Mouse (Mus musculus): Measurements from ENCODE around the gene Prune1.

The Prune1 gene

DNA sequence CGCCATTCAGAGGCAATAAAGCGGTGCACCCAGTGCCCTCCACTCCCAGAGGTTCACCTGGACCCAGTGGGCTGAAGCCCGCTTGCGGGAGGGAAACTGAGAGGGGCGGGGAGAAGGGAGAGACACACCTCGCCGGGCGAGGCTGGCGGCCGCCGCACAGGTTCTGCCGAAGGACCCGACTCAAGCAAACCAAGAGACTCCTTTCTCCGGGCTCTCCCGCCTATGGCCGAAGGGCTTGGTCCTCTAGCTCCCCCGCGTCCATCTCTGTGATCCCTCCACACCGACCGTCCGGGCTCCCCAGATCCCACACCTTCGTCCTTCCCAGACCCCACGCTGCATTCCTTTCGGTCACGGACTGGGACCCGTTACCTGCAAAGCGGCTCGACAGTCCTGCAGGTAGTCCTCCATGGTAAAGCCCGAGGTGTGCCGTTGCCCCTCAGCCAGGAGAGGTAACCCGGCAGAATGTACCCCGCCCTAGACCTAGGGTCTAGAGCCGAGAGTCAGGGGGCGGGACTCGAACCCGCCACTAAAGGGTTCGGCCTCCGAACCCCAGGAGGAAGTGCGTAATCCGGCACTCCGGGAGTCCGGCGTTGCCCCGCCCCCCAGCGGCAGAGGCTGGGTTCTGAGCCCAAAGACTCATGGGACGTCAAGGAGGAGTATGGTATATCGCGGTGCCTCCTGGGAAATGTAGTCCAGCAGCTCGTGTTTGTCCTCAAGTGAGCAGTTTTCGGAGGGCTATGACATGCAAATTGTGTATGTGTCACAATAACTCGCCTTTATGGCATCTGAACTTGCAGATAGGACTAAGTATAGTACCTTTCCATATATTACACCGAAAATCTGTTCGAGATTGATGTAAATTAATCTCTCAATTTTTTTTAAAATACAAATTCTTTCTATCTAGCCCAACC, at the start of gene Prune1, which contains the start of gene Mindy1:
Prune1 (minus strand) TSS at position 861 of the 911 bp plus-strand sequence.
Mindy1 (plus strand) TSS at position 130 of the 911 bp plus-strand sequence.
- DNase-seq (ENCODE audit: low read depth): peak; percentile 99

DNA sequence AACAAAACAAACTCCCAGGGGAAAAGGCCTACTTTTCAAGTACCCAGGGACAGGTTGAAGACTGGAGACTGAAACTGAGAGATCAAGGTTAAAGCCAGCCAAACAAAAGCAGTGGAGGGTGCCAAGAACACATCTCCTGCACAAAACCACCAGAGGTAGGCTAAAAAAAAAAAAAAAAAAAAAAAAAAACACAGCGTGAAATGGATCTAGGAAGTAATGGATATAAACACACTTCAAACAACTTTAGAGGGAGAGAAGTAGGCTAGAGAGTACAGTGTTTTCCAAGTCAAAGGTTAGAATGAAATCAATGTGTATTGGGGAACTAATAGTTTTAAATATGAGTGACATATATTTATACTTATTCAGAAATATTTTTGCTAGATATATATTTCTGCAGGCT, 49.7 kb upstream of the Prune1 start:
- DNase-seq (ENCODE audit: low read depth): no peak

DNA sequence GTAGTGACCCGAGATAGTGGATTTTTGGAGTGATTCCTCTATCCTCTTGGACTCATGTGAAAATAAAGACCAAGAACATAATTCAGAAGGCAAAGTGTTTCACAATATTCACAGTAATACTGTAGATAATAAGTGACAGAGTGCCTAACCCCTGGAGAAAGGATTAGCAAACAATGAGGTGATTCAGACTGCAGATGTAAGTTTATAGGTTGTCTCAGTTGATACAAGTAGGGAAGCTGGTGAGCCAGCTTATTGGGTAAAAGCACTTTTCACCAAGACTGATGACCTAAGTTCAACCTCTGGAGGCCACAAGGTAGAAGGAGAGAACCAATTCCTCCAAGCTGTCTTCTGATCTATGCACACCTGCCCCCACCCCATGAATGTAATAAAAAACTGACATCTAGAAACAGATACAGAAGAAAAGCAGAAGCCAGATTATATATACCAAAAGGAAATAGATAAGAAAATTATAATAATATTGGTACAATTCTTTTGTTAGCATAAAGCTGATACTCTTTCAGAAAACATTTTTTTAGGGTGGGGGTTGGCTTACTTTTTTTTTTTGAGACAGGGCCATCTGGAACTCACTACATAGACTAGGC, 47.0 kb upstream of the Prune1 start:
- DNase-seq (ENCODE audit: low read depth): no peak

DNA sequence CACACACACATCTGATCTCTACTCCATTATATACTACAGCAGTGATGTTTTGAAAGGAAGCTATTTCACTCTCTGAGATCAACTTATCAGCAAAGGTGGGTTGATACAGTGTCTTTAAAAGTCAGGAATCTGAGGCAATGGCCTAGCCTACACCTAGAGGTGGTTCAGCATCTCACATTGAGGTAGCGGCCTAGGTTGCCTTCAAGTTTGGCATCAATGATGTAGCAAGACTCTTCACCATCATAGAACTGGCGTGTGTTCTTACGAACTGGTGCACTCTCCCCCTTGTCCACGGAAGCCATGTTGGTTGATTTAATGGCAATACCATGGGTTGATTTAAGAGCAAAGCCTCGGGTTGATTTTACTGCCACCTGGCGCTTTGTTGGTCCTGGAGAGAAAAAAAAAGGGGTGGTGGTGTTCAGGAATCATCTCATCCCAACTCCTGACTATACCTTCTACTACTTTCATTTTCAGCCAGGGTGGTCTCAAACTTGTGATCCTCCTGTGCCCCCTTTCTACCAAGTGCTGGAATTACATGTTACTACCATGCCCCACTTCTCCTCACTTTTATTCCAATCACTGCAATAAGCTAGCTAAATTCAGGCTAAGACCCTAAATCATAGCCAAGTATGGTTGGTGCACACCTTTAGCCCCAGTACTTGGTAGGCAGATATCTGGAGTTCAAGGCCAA, 42.7 kb upstream of the Prune1 start:
- peak; percentile 39 for DNase-seq (ENCODE audit: low read depth)

DNA sequence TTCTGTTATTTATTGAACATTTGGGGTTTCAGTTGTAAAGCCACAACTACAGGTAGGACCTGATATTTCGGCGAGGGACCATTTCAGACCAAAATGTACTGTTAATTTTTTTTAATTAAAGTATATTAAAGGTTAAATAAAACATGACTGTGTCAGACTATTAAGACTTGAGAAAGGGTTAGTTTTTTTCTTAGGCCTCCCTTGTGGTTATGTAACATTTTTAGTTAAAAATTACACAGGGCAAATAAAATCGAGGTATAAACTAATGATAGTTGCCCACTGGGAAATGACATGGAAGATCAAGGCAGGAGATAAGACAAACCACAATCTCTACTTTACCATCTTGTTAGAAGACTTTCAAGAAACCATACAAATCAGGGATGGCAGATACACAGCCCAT, 41.6 kb upstream of the Prune1 start:
- no peak for DNase-seq (ENCODE audit: low read depth)

DNA sequence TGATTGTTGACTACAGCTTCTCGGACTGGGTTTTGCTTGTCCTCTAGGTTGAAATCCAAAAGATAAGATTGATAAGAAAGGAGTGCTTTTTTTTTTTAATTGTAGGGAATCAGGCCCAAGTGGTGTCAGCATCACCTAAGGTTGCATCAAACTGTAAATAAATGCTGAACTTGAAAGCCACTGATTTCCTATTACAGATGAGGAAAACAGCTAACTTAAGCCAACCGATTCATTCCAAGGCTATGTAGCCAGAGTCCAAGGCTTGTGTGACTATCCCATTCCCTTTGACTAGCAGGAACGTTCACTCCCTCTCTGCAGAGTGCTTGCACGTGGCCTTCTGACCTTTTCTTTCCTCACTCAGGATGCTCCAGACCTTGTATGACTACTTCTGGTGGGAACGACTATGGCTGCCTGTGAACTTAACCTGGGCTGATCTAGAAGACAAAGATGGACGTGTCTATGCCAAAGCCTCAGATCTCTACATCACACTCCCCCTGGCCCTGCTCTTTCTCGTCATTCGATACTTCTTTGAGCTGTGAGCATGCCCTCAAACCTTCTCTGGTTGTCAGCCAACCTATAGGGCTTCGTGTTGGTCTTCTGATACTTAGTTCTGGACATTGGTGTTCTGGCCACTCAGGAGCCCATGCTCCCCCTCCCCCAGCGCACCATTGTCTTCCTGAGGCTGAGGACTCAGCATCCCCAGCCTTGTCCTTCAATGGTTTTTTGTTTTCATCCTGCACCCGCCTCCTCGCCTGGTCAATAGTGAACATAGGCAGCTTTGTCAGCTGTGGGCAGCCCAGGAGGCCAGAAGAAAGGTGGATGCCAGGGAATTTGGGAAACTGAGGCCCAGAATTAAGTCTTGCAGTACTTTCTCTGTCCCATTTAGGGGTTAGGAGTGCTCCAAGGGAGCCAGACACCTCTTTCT, 38.1 kb upstream of the Prune1 start:
- DNase-seq (ENCODE audit: low read depth): no peak

DNA sequence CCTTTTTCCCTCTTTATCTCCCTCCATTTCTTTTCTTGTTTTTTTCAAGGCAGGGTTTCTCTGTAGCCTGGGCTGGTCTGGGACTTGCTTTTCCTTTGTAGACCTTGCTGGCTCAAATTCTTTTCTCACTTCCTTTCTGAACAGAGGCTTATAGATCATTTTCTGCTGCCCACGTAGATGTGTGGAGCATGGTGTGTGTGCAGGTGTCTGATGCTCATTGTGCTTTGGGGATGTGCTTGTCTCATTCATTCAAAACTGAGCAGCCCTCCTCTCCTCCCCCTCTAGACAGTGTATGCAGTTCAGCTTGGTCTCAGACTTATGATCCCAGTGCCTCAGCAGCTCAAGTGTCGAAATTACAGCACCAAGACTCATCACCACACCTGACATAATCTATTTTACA, 37.2 kb upstream of the Prune1 start:
- no peak for DNase-seq (ENCODE audit: low read depth)

DNA sequence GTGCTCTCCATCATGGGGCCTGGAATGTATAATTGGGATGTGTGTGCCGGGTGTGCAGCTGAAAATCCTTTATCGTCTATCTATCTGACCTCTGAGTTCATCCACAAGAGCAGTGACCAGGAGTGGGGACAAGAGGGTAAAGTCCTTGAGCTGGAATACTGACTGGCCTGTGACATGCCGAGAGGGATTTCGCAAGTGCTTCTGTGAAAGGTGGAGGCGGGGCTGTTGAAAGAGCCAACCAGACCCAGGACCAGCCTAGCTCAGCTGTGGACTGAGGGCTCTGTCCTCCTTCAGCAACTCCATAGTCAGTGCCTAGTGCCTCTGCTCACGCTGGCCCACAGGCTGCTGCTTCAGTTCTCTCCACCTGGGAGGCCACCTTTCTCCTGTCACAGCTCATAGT, 36.7 kb upstream of the Prune1 start:
- DNase-seq (ENCODE audit: low read depth): peak; percentile 82

DNA sequence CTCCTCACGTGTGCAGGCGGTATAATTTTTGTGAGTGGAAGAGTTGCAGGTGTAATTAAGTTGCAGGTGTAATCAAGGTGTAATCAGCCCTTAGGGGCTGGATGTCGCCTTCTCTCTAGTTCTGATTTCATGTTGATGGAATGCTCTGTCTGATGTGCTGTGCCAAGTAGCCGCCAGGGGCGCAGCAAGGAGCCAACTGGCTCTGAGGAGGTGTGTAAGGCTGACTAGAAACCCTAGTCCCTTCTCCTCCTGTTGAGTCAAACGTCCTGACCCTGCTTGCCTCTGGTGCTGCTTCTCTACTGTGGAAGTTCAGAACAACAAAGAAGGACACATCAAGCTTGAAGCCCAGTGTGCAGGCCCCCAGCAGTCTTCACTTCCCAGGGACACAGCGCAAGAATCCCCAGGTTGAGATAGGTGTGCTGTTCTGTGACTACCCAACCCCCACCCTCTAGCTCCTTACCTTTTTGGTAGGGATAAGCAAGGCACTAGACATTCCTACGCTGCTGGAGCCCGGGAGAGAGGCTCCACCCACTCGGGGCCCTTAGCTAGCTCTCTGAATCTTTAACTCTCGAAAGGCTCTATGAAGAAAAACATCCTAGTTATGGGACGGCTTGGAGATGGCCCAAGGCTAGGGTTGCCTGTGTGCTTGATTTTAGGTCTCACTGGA, 35.7 kb upstream of the Prune1 start:
- DNase-seq (ENCODE audit: low read depth): peak; percentile 73

DNA sequence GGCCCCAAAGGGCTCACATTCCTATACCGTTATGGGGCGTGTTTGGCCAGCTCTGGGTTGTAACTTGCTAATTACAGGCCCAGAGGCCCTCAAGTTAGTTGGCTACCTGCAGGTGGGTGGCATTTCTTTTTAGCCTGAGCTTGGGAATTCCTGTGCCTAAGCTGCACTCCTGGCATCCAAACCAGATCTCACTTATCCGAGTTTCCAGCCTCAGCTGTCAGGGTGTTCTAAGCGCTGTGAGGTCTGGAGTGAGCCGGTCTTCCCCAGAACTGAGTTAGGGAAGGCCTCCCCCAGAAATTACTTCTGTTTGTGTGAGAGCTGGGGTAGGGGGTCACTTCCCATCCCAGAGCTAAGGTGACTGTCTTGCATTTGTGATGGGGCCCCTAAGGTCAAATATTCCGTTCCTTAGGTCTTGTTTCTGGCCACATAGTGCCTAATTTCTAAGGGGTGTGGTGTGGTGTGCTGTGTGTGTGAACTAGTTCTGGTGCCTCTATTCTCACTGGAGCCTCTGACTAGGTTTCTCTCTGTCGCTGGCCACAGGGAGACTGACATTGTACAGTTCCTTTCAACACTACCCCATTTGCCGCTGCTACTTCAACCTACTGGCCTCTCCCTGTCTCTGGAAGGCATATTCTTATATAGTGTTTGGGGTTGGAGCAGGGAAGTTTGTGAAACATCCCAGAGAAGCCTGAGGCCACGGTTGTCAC, 34.1 kb upstream of the Prune1 start:
- DNase-seq (ENCODE audit: low read depth): peak; percentile 55

DNA sequence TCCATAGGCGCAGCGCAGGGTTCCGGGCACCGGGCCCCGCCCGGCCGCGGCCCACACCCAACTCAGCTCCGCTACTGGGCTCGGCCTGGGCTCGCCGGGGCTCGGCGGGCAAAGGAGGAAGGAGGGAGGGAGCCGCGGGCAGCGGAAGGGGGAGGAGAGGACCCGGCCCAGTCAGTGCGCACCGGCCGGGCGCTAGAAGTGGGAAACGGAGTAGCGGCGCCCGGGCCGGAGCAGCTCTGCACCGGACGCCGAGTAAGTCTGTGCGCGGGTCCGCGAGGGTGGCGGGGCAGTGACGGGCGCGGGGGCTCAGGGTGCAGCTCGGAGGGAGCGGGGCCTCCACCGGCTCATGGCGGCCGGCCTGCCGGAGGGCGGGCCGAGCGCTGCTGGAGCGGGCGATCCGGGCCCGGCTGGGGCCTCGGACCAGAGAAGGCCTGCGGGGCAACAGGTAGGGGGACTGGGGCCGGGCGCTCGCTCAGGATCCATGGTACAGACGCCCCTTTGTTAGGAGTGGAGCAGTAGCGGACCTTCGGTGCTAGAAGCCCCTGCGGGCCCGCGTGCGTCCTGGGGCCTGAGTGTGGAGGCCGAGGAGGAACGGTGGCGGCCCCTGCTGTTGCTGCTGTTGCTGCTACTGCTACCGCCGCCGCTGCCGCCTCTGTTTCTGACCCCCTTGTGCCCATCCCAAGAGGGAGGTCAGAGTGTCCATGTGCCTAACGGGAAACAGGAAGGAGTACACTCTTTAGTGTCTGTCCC, 33.4 kb upstream of the Prune1 start:
- DNase-seq (ENCODE audit: low read depth): peak; percentile 85

DNA sequence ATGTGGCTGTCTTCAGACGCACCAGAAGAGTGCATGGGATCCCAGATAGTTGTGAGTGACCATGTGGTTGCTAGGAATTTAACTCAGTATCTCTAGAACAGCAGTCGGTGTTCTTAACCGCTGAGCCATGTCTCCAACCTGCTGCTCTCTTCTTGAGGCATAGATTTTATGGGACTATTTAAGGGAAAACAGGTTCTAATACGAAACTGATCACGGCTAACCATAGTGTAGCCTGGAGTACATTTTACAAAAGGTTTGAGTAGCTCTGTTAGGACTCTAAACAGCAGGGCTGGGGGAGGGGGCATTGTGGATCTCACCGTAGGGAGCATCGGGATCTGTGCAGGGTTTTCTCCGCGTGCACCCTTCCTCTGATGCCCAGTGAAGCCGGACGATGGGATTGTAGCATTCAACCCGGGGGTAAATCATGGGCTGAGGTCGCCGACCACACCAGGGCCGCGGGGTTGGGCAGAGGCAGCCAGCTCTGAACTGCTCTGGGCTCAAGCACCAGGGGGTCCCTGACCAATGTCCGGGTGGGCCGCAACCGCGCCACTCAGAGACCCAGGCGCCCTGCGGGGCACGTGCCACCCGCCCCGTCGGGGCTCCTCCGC, 32.7 kb upstream of the Prune1 start, which contains the start of gene Cers2:
Cers2 (plus strand) TSS at position 306 of the 608 bp plus-strand sequence.
- peak; percentile 64 for DNase-seq (ENCODE audit: low read depth)

DNA sequence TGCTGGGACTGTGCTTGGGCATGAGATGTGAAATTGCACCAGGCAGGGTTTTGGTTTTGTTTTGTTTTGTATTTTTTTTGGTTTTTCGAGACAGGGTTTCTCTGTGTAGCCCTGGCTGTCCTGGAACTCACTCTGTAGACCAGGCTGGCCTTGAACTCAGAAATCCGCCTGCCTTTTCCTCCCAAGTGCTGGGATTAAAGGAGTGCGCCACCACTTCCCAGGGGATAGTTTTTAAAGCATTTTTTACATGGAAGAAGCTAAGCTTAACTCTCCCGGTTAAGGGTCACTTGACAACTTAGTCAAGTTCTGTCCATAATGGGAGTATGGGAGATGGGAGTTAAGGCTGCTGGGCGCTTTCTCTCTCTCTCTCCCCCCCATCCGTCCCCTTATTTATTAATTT, 32.2 kb upstream of the Prune1 start:
- no peak for DNase-seq (ENCODE audit: low read depth)

DNA sequence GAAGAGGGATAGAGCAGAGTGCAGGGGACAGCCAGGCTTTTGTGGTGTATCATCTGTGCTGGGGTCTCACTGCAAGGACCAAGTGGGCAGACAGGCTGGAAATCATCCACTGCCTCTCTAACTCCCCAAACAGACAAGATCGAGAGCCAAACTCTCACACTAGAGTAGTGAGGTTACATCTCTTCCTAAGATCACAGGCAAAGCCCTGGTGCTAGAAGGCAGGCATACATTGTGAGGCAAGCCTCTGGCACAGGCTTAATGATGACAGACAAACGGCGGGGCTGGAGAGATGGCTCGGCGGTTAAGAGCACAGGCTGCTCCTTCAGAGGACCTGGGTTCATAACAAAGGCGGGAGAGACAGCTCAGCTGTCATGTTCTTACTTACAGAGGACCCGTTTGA, 31.6 kb upstream of the Prune1 start:
- DNase-seq (ENCODE audit: low read depth): peak; percentile 77

DNA sequence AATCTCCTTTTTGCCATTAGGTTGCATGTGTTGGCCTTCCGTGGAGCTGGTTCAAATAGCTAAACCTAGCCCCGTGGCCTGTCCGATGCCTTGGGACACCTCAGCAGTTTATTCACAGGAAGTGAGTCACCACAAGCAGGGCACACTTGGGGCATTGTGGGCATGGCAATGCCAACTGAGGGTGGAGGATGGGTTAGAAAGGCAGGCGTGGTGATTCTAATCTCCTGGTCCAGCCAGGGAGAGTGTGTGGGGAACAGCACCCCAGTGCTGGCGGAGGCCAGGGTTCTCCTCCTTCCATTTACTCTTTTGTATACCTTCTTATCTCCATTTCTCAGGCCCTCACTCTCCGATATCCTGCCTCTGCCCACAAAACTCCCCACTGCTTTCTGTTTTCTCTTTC, 30.7 kb upstream of the Prune1 start:
- peak; percentile 99 for DNase-seq (ENCODE audit: low read depth)

DNA sequence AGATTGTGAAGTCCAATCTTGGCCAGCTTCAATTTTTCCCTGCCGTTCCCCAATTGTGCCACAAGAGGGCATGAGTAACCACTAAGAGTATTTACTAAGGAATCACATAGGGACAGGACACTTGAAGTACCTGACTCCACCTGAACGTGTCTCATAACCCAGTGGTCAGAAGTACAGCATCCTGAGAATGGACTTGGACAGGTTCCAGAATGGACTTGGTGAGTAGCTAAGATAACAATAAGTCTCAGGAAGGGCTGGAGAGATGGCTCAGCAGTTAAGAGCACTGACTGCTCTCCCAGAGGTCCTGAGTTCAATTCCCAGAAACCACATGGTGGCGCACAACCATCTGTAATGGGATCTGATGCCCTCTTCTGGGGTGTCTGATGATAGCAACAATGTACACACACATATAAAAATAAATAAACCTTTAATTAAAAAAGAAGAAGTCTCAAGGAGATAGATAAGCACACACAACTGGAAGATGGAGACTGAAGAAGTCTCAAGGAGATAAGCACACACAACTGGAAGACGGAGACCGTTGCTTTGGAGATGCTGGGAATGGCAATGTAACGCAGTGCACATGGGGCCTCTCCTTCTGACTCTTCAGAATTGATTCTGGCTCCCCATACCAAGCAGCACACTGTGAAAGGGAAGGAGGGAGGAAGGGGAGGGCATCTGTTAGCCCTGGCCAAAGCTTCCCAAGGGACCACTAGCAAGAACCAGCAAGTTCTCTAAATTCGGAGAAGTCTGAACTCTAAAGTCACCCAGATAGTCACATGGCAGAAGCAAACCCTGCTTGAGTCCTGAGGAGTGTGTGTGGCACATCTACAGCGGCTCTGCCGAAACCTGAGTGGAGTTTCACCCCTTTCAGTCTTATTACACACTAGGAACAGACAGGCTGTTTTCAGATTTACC, 29.3 kb upstream of the Prune1 start:
- DNase-seq (ENCODE audit: low read depth): peak; percentile 96

DNA sequence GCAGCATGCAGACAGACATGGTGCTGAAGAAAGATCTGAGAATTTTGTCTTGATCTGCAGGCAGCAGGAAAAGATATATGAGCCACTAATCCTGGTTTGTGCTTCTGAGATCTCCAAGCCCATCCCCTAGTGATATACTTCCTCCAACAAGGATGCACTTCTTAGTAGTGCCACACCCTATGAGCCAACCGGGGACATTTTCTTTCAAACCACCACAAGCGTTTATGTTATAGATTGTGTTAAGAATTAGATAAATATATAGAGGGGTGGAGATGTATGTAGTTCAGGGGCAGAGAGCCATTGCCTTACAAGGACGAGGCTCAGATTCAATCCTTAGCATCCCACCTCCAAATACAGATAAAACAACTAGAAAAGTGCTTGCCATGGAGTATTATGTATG, 28.6 kb upstream of the Prune1 start:
- no peak for DNase-seq (ENCODE audit: low read depth)

DNA sequence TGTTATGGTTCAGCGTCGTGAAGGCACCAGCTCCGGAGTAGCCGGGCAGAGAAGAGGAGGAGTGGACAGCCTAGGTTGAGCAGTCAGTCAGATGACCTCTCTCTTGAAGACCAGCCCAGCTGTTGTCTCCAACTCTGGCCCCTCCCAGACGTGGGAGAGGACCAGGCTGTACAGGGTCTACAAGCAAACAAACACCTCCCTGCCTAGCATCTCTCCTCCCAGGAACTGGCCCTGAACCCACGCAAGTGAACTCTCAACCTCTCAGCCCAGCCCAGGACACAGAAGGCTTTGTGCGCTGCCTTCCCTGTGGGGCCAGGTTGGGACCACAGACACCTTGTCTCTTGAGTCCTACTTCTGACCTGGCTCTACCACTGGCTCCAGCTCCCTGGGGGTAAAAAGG, 25.2 kb upstream of the Prune1 start, which contains the start of gene Anxa9:
Anxa9 (minus strand) TSS at position 77 of the 400 bp plus-strand sequence.
- DNase-seq (ENCODE audit: low read depth): no peak
